Mouse (Mus musculus) CH12.LX (cell line): ENCODE results near the gene Hist1h4h. TPM values are rescaled to one million over a fixed set of nuclear protein-coding genes. Genes with fewer than 3 reads are reported as not detected.
"Not testable (repeated sequence)": the region's sequence is repeated elsewhere in the genome, so short reads cannot be mapped to it uniquely, and the experiment has no call there.

Experiments
- DNase-seq: peaks from one replicate; pipeline ENCODE4 v3.0.0-alpha.2; 2013; ENCODE audit errors: extremely low read depth
- H3K27ac ChIP-seq: 2 replicates; pipeline ENCODE4 v1.5.1; 2012; ENCODE audit warnings: low read depth, mild to moderate bottlenecking, control low read depth, moderate library complexity; ENCODE audit not compliant: insufficient read depth
- H3K27me3 ChIP-seq: replicated peaks from 2 replicates; pipeline ENCODE3; 2012; ENCODE audit warnings: inconsistent platforms
- H3K36me3 ChIP-seq, 2 experiments: replicated peaks in 1 of 2; 2 replicates each; pipeline versions ENCODE3 to v1.6.1; 2012; ENCODE audit warnings: inconsistent platforms in 1 of 2, low read length in 1 of 2, mild to moderate bottlenecking in 1 of 2, mixed read lengths in 1 of 2, moderate library complexity in 1 of 2; ENCODE audit not compliant: control insufficient read depth in 1 of 2, insufficient read depth in 1 of 2
- H3K4me1 ChIP-seq, 2 experiments: 2 replicates each; pipeline ENCODE4 v1.6.1; 2012; ENCODE audit warnings: inconsistent platforms in 1 of 2, moderate library complexity in 1 of 2; ENCODE audit not compliant: insufficient read depth in 2 of 2, control insufficient read depth in 1 of 2
- H3K4me2 ChIP-seq: 2 replicates; pipeline ENCODE4 v1.6.1; 2012; ENCODE audit warnings: low read depth, mild to moderate bottlenecking, control low read depth; ENCODE audit not compliant: poor library complexity, insufficient read depth, severe bottlenecking
- H3K4me3 ChIP-seq, 3 experiments: fragments of 150-350 bp in 1 of 3; sonication (generic) in 1 of 3; replicated peaks in 1 of 3; 2 replicates each; pipeline versions ENCODE3 to v1.5.1; 2011 to 2012; ENCODE audit warnings: low read depth in 2 of 3, low read length in 2 of 3, mild to moderate bottlenecking in 2 of 3, moderate library complexity in 2 of 3, control low read depth in 1 of 3, improper control_type of control experiment in 1 of 3, inconsistent platforms in 1 of 3, mixed read lengths in 1 of 3; ENCODE audit not compliant: poor library complexity in 1 of 3
- H3K79me2 ChIP-seq: replicated peaks from 2 replicates; pipeline ENCODE4 v1.6.1; 2012; ENCODE audit warnings: mild to moderate bottlenecking, moderate library complexity; ENCODE audit not compliant: control insufficient read depth, poor library complexity, insufficient read depth, severe bottlenecking; ENCODE audit errors: extremely low read depth
- H3K9ac ChIP-seq: 2 replicates; pipeline ENCODE4 v1.6.1; 2012; ENCODE audit warnings: low read depth, mild to moderate bottlenecking, control low read depth, moderate library complexity; ENCODE audit not compliant: insufficient read depth
- H3K9me3 ChIP-seq: replicated peaks from 2 replicates; pipeline ENCODE3; 2012; ENCODE audit warnings: low read length, inconsistent platforms, mixed read lengths
- CHD1 ChIP-seq: IDR thresholded peaks from 2 replicates; pipeline ENCODE4 v1.6.1; 2012; ENCODE audit warnings: low read depth, low read length, improper control_type of control experiment, inconsistent platforms
- CHD2 ChIP-seq: IDR thresholded peaks from 2 replicates; pipeline ENCODE4 v1.6.1; 2011; ENCODE audit warnings: low read length, improper control_type of control experiment
- E2F4 ChIP-seq: IDR thresholded peaks from 2 replicates; pipeline ENCODE4 v1.6.1; 2011; ENCODE audit warnings: low read depth, low read length, improper control_type of control experiment; ENCODE audit not compliant: insufficient replicate concordance
- HCFC1 ChIP-seq: IDR thresholded peaks from 2 replicates; pipeline ENCODE4 v1.6.1; 2012; ENCODE audit warnings: low read depth, mild to moderate bottlenecking, inconsistent platforms, low read length, improper control_type of control experiment
- MEF2A ChIP-seq: IDR thresholded peaks from 2 replicates; pipeline ENCODE4 v1.6.1; 2014; ENCODE audit warnings: low read depth, mild to moderate bottlenecking, inconsistent platforms, low read length, improper control_type of control experiment, borderline replicate concordance
- MXI1 ChIP-seq: IDR thresholded peaks from 2 replicates; pipeline ENCODE4 v1.6.1; 2011; ENCODE audit warnings: mild to moderate bottlenecking, low read depth, low read length, improper control_type of control experiment
- NELFE ChIP-seq: IDR thresholded peaks from 2 replicates; pipeline ENCODE4 v1.6.1; 2011; ENCODE audit warnings: low read depth, low read length, improper control_type of control experiment
- NRF1 ChIP-seq: IDR thresholded peaks from 2 replicates; pipeline ENCODE4 v1.6.1; 2014; ENCODE audit warnings: low read depth, mild to moderate bottlenecking, inconsistent platforms, low read length, improper control_type of control experiment, moderate library complexity
- POLR2A ChIP-seq: IDR thresholded peaks from 2 replicates; pipeline ENCODE4 v1.6.1; 2011; ENCODE audit warnings: low read depth, mild to moderate bottlenecking, improper control_type of control experiment, low read length
- POLR2AphosphoS2 ChIP-seq: IDR thresholded peaks from 2 replicates; pipeline ENCODE4 v1.6.1; 2011; ENCODE audit warnings: low read depth, low read length, improper control_type of control experiment
- RCOR1 ChIP-seq: conservative IDR thresholded peaks from 2 replicates; pipeline ENCODE4 v1.6.1; 2012; ENCODE audit warnings: low read depth, mild to moderate bottlenecking, inconsistent platforms, low read length, improper control_type of control experiment
- SIN3A ChIP-seq: IDR thresholded peaks from 2 replicates; pipeline ENCODE4 v1.6.1; 2012; ENCODE audit warnings: low read length, improper control_type of control experiment, inconsistent platforms
- TBP ChIP-seq: conservative IDR thresholded peaks from 2 replicates; pipeline ENCODE4 v1.6.1; 2011; ENCODE audit warnings: low read depth, low read length, improper control_type of control experiment
- TCF12 ChIP-seq: IDR thresholded peaks from 2 replicates; pipeline ENCODE4 v1.6.1; 2014; ENCODE audit warnings: low read depth, mild to moderate bottlenecking, inconsistent platforms, low read length, improper control_type of control experiment
- UBTF ChIP-seq: IDR thresholded peaks from 2 replicates; pipeline ENCODE4 v1.6.1; 2012; ENCODE audit warnings: low read depth, mild to moderate bottlenecking, inconsistent platforms, low read length, improper control_type of control experiment, moderate library complexity
- ZMIZ1 ChIP-seq: IDR thresholded peaks from 2 replicates; pipeline ENCODE4 v1.6.1; 2012; ENCODE audit warnings: low read depth, mild to moderate bottlenecking, inconsistent platforms, low read length, improper control_type of control experiment
- dilution Hi-C: fragments of 300-500 bp; cut with MboI; formaldehyde crosslinking; loops from 2 replicates; pipeline ENCODE4 v1.14.3; 2020; ENCODE audit warnings: low sequenced_read_pairs; ENCODE audit not compliant: extremely low pct_unique_long_range_greater_than_20kb, extremely low pct_ligation_motif_present
- in situ Hi-C: fragments of 300-500 bp; cut with MboI; formaldehyde crosslinking; loops from 3 replicates; pipeline ENCODE4 v1.14.3; 2019; ENCODE audit warnings: low sequenced_read_pairs, low pct_ligation_motif_present, low pct_unique_long_range_greater_than_20kb, mixed read lengths
- polyA plus RNA-seq: library from polyadenylated mRNA; unstranded; fragments of >175 nt; gene quantifications from 2 replicates; pipeline ENCODE4 v1.2.1, GENCODE M21; 2012; ENCODE audit warnings: low read depth; ENCODE audit not compliant: insufficient read length
- total RNA-seq, 2 experiments: library from RNA; depleted of rRNA; stranded (reverse); fragments of 300-350 nt in 1 of 2; fragments of >200 nt in 1 of 2; gene quantifications; 2 replicates each; pipeline ENCODE4 v1.2.3; 2012 to 2014

The Hist1h4h gene
- total and polyA plus RNA-seq, 3 experiments: 5.5 to 4,957 (median 19.4) TPM

DNA sequence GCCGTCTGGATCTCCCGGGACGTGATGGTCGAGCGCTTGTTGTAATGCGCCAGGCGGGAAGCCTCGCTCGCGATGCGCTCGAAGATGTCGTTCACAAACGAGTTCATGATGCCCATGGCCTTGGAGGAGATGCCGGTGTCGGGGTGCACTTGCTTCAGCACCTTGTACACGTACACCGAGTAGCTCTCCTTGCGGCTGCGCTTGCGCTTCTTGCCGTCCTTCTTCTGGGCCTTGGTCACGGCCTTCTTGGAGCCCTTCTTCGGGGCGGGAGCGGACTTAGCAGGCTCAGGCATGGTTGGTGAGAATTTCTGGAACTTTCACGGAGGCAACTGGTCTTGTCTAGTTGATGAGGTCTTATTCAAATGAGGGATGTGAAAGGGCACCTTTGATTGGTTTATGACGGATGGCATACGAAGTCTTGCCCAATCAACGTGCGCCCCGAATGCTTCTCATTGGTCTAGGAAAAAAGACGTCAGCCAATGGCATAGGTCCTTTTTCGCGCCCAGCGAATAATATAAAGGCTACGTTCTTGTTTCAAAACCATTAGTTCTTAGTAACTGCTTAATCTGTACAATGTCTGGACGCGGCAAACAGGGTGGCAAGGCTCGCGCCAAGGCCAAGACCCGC, 43.2 kb downstream of the Hist1h4h start, which contains the start of the genes Hist1h2bf and Hist1h2ad:
Hist1h2bf (minus strand) TSS at position 299 of the 627 bp plus-strand sequence.
Hist1h2ad (plus strand) TSS at position 484 of the 627 bp plus-strand sequence.
- H3K36me3 ChIP-seq, H3K9me3 ChIP-seq, dilution Hi-C loops, H3K27me3 ChIP-seq: not testable (repeated sequence)
- peak; percentile 99 for DNase-seq
- H3K4me1 ChIP-seq: peaks cover 0 to 15% of the 10 kb centered on the region in 2 experiments; a peak in 2 of 4 replicates
- H3K27ac ChIP-seq: peak within 1 kb of the TSS; percentile 93
- in situ Hi-C loops: loop anchor here (25.0 kb wide), 1 partner anchor 1837 kb away; the partner anchor contains the start of gene Hist1h4j
- H3K4me3 ChIP-seq: peak within 1 kb of the TSS; percentile 34 to 59 (median 39)
- H3K9ac ChIP-seq: peak within 1 kb of the TSS; percentile 91
- 0 out of 2 replicates have a peak, but pooled peaks have one; percentile 90 for TF ChIP-seq ZMIZ1
- peak; percentile 5; the same call in 1 of the 2 replicates for TF ChIP-seq UBTF
- peak; percentile 58; the same call in 1 of the 2 replicates for TF ChIP-seq MXI1
- TF ChIP-seq SIN3A: 0 out of 2 replicates have a peak, but pooled peaks have one; percentile 57
- TF ChIP-seq CHD2: peak; percentile 98
- TF ChIP-seq POLR2A: peak; percentile 42
- 0 out of 2 replicates have a peak, but pooled peaks have one; percentile 24 for TF ChIP-seq MEF2A
- TF ChIP-seq E2F4: peak; percentile 98
- TF ChIP-seq HCFC1: peak; percentile 17; the same call in 1 of the 2 replicates
- peak; percentile 96 for TF ChIP-seq TCF12
- TF ChIP-seq TBP: peak; percentile 98
- TF ChIP-seq NRF1: peak; percentile 18
- TF ChIP-seq, all 38 proteins: peak for 12; not testable (repeated sequence) for 26
- H3K79me2 ChIP-seq: not testable (repeated sequence)
- peak within 1 kb of the TSS; percentile 76 for H3K4me2 ChIP-seq

GRCm38 (mm10) chr13:23574546-23575170, 43.8 kb downstream of the Hist1h4h start:
- not testable (repeated sequence) for H3K9me3 ChIP-seq
- TF ChIP-seq UBTF (peak; percentile 80; the same call in 1 of the 2 replicates), SIN3A (0 out of 2 replicates have a peak, but pooled peaks have one; percentile 3), RCOR1 (0 out of 2 replicates have a peak, but pooled peaks have one; percentile 45), CHD1 (peak; percentile 84), POLR2AphosphoS2 (peak; percentile 92), MEF2A (0 out of 2 replicates have a peak, but pooled peaks have one; percentile 6), ZMIZ1 (peak; percentile 98), POLR2A (peak; percentile 85), NELFE (peak; percentile 81)
- TF ChIP-seq, all 38 proteins: peak for 9; not testable (repeated sequence) for 29
- in situ Hi-C loops: loop anchor here (25.0 kb wide), 1 partner anchor 1837 kb away; the partner anchor contains the start of gene Hist1h4j
- H3K4me2 ChIP-seq: peak overlapping the region; percentile 56; the same call in 1 of the 2 replicates
- peak overlapping the region in 1 of 3 experiments; percentile 15 for H3K4me3 ChIP-seq
- H3K27ac ChIP-seq: peak overlapping the region; percentile 77
- H3K27me3 ChIP-seq, H3K36me3 ChIP-seq, dilution Hi-C loops, H3K79me2 ChIP-seq: not testable (repeated sequence)
- H3K9ac ChIP-seq: peak overlapping the region; percentile 66; the same call in 1 of the 2 replicates
- peak; percentile 58 for DNase-seq
- peaks cover 0 to 15% of the 10 kb centered on the region in 2 experiments; a peak in 2 of 4 replicates for H3K4me1 ChIP-seq
